Mouse (Mus musculus) small intestine, adult 2 months (tissue): ENCODE data around the gene Eml1. TPM values are rescaled to one million over a fixed set of nuclear protein-coding genes. Genes with fewer than 3 reads are reported as not detected.
"Not testable (repeated sequence)": the region's sequence is repeated elsewhere in the genome, so short reads cannot be mapped to it uniquely, and the experiment has no call there.

Experiments
- H3K27ac ChIP-seq: fragments of 200-500 bp; 2 replicates; pipeline ENCODE4 v1.5.1; 2012; ENCODE audit warnings: low read depth, low read length, control low read depth, inconsistent platforms; ENCODE audit not compliant: insufficient read depth
- H3K27me3 ChIP-seq: fragments of 200-500 bp; 2 replicates; pipeline ENCODE4 v1.6.1; 2012; ENCODE audit warnings: mild to moderate bottlenecking, moderate library complexity, low read length, inconsistent platforms; ENCODE audit not compliant: control insufficient read depth, insufficient read depth
- H3K36me3 ChIP-seq: fragments of 200-500 bp; 2 replicates; pipeline ENCODE4 v1.6.1; 2012; ENCODE audit warnings: mild to moderate bottlenecking, low read length, control low read depth, inconsistent platforms; ENCODE audit not compliant: control insufficient read depth, insufficient read depth
- H3K4me1 ChIP-seq: fragments of 200-500 bp; 2 replicates; pipeline ENCODE4 v1.6.1; 2012; ENCODE audit warnings: low read length, inconsistent platforms, mixed read lengths; ENCODE audit not compliant: control insufficient read depth, insufficient read depth, insufficient read length
- H3K4me3 ChIP-seq: fragments of 200-500 bp; 2 replicates; pipeline ENCODE4 v1.5.1; 2012; ENCODE audit warnings: low read depth, mild to moderate bottlenecking, control low read depth, inconsistent platforms, low read length, moderate library complexity
- CTCF ChIP-seq: fragments of 200-500 bp; IDR thresholded peaks from 2 replicates; pipeline ENCODE4 v1.5.1; 2012; ENCODE audit warnings: low read depth, mild to moderate bottlenecking, control low read depth, inconsistent platforms, low read length, moderate library complexity, mixed read lengths; ENCODE audit not compliant: insufficient replicate concordance, insufficient read length; ENCODE audit errors: extremely low read depth
- POLR2A ChIP-seq: fragments of 200-500 bp; IDR thresholded peaks from 2 replicates; pipeline ENCODE4 v1.6.1; 2012; ENCODE audit warnings: low read depth, mild to moderate bottlenecking, control low read depth, inconsistent platforms, low read length, moderate library complexity
- WGBS: fragments of 180-500 bp; shearing (Covaris S2); methylation state at CpG from one replicate; pipeline ENCODE4 v1.1.7; 2018; 5-methylcytosine and 5-hydroxymethylcytosine counted together
- polyA plus RNA-seq: library from polyadenylated mRNA; depleted of rRNA; stranded (reverse); fragments of >200 nt; gene quantifications from 2 replicates; pipeline ENCODE4 v1.2.3, GENCODE M21; 2012

The Eml1 gene
- polyA plus RNA-seq, 1 experiment, result 10.1 TPM

GRCm38 (mm10) chr12:108494011-108494541 is 123.3 kb downstream of the Eml1 start:
- H3K4me3 ChIP-seq, result no peak overlapping the region
- TF ChIP-seq CTCF, result no peak
- TF ChIP-seq POLR2A, result no peak
- 22% methylated on average over 4 of the region's 4 CpGs for WGBS
- H3K27me3 ChIP-seq, result no peaks in the 10 kb centered on the region
- H3K36me3 ChIP-seq, result no peaks in the 10 kb centered on the region
- H3K4me1 ChIP-seq, result no peaks in the 10 kb centered on the region
- H3K27ac ChIP-seq, result no peak overlapping the region

DNA sequence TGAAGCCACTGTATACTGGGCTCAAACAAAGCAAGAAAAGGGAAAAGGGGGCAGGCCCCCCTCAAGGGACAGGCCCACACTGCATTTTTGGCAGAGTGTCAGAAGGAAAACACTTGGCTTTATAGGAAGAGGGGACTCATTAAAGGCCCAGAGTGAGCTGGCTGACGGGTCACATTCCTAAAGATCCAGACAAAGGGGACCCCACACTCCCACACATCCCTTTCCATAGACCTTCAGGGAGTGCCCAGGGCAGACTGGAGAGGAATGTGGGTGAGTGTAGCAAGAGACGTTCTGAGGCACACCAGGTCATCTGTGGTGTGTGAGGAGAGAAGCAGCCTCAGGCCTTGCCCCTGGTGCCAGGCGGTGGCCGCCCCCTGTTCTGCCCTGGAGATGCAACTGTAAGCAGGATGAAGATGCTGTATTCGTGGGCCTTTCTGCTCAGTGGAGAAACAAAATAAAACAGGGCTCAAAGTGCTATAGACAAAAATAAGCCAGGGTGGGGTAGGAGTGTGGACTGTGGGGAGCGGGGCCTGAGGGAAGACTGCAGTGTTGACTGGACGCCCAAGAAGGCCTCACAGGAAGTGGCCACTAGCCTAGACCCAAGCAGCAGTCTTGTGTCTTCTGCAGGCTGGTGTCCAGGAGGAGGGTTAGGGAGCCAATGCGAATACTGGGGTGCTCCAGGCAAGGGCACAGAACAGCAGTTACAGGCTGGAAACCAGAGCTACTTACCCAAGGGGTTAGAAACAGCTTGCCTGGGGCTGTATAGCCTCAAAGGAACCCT is 124.9 kb downstream of the Eml1 start:
- H3K36me3 ChIP-seq, result no peaks in the 10 kb centered on the region
- H3K4me1 ChIP-seq, result no peaks in the 10 kb centered on the region
- no peak overlapping the region for H3K27ac ChIP-seq
- no peak overlapping the region for H3K4me3 ChIP-seq
- no peak for TF ChIP-seq CTCF
- TF ChIP-seq POLR2A, result no peak
- H3K27me3 ChIP-seq, result no peaks in the 10 kb centered on the region
- WGBS, result 64% methylated on average over 8 of the region's 8 CpGs

GRCm38 (mm10) chr12:108503064-108503463 is 132.3 kb downstream of the Eml1 start:
- H3K4me3 ChIP-seq, result no peak overlapping the region
- no peaks in the 10 kb centered on the region for H3K27me3 ChIP-seq
- no peaks in the 10 kb centered on the region for H3K4me1 ChIP-seq
- WGBS, result 52% methylated on average over 10 of the region's 10 CpGs
- no peak overlapping the region for H3K27ac ChIP-seq
- H3K36me3 ChIP-seq, result no peaks in the 10 kb centered on the region
- no peak for TF ChIP-seq POLR2A
- no peak for TF ChIP-seq CTCF

GRCm38 (mm10) chr12:108503582-108503981 is 132.8 kb downstream of the Eml1 start:
- Histone ChIP-seq H3K4me1 (no peaks in the 10 kb centered on the region), H3K36me3 (no peaks in the 10 kb centered on the region), H3K27me3 (no peaks in the 10 kb centered on the region), H3K27ac (no peak overlapping the region), H3K4me3 (no peak overlapping the region)
- WGBS, result 29% methylated on average over 16 of the region's 16 CpGs
- TF ChIP-seq POLR2A (no peak), CTCF (no peak)

DNA sequence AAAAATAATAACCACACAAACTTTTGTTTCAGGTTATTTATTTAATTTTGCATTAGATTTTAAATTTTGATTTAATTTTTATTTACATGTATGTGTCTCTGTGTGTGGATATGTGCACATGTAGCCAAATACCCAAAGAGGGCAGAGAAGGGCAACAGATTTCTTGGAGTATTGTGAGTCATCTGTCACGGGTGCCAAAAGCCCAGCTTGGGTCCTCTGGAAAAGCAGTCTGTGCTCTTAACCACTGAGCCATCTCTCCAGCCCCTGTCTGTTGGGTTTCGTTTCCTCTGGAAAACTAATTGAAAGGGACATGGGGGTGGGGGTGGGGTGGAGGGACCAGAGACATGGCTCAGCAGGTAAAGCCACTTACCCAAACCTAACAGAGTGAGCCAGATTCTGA is 135.1 kb downstream of the Eml1 start:
- 74% methylated on average over 2 of the region's 2 CpGs for WGBS

GRCm38 (mm10) chr12:108507046-108507445 is 136.3 kb downstream of the Eml1 start:
- not testable (repeated sequence) for H3K27ac ChIP-seq, H3K4me1 ChIP-seq, H3K4me3 ChIP-seq, H3K27me3 ChIP-seq, H3K36me3 ChIP-seq
- WGBS, result 72% methylated on average over 3 of the region's 3 CpGs

More for the DNA sequence above, 135.1 kb downstream of the Eml1 start:
- TF ChIP-seq CTCF, result no peak
- TF ChIP-seq POLR2A, result no peak
- H3K4me1 ChIP-seq, result no peaks in the 10 kb centered on the region
- no peaks in the 10 kb centered on the region for H3K27me3 ChIP-seq
- H3K36me3 ChIP-seq, result no peaks in the 10 kb centered on the region
- no peak overlapping the region for H3K4me3 ChIP-seq
- no peak overlapping the region for H3K27ac ChIP-seq

DNA sequence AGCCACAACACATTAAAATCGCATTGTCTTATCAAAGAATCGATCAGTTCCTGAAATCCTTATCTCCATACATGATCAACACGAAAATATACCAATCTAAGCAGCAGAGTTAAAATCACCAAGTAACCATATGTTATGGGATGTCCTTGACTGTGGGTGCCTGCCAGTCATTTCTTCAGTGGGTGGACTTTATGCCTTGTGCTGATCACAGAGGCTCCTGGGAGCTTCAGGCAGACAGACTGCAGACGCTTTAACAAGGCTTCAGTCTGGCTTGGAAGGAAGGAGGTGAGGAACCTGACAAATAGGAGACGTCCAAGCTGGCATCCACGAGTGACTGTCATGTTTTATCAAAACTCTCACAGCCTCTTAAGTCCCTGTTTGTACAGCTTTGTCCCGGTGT is 139.8 kb downstream of the Eml1 start:
- Histone ChIP-seq H3K27me3 (no peaks in the 10 kb centered on the region), H3K36me3 (no peaks in the 10 kb centered on the region), H3K27ac (no peak overlapping the region), H3K4me1 (no peaks in the 10 kb centered on the region), H3K4me3 (no peak overlapping the region)
- TF ChIP-seq CTCF, result no peak
- TF ChIP-seq POLR2A, result no peak
- WGBS, result 55% methylated on average over 7 of the region's 7 CpGs
